Mouse (Mus musculus): Measurements from ENCODE around the gene Slc2a4. TPM values are rescaled to one million over a fixed set of nuclear protein-coding genes. Genes with fewer than 3 reads are reported as not detected.
A peak's percentile ranks its signal among the peaks of the same experiment; 100 is the strongest.
"Not testable (repeated sequence)": the region's sequence is repeated elsewhere in the genome, so short reads cannot be mapped to it uniquely, and the experiment has no call there.

The Slc2a4 gene
- total RNA-seq, 2 experiments from 2014 or later = 325 to 365 TPM

DNA sequence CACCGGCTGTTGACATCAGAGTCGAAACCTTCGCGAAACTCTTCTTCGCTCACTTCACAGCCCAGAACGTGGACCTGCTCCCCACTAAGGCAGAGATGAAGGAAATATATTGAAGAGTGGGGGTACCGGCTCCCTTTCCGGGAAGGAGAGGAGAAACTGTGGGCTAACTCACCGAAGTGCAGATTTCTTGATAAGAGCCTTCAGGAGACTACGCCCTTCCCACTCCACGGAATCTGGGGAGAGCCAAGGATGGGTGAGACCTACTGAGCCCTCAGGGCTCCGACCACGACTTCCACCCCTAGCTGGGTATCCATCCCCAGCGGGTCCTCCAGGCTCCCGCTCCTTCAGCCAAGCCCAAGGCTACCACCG lies 31.8 kb upstream of the Slc2a4 start:
- no peak for DNase-seq (ENCODE audit: low spot score)
- intact Hi-C loops (cut with DNase I) = loop anchor here (2.0 kb wide), 2 partner anchors 17 to 57 kb away; no protein-coding TSS in a partner anchor

DNA sequence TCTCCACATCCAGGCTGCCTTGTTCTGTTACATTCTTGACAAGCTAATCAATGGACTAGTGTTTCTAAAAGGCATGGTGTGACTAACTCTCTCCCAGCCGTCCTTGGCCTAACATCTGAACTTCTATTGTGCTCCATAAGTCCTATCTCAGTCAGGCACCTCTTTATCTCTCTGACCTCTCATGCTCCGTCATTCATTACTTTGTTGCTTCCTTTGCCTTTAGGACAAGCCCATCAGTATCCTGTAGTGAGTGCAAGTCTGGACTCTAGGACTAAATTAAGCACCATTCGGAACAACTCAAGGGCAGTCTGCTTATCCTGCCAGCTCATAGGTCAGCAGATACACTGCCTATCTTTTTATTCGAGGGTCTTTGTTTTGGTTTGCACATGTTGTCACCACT lies 28.3 kb upstream of the Slc2a4 start:
- intact Hi-C loops (cut with DNase I) = no loop called here
- DNase-seq (ENCODE audit: low spot score) = no peak

DNA sequence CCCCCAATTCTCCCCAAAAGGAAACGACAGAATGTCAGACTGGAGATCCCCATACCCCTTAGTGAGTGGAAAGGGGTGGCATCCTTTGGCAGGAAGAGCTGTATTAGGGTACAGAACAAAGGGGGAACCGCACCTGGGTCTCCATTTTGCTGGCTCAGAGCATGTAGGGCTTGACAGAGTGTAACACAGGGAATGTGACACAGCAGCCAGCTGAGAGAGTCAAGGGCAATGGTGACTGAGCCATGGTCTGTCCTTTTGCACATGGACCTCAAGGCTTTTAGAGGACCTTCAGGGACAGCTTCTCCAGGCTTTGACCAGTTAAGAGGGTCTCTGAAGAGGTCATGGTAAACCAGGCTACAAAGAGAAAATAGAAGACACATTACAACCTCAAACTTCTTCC lies 26.9 kb upstream of the Slc2a4 start:
- intact Hi-C loops (cut with DNase I) = no loop called here

DNA sequence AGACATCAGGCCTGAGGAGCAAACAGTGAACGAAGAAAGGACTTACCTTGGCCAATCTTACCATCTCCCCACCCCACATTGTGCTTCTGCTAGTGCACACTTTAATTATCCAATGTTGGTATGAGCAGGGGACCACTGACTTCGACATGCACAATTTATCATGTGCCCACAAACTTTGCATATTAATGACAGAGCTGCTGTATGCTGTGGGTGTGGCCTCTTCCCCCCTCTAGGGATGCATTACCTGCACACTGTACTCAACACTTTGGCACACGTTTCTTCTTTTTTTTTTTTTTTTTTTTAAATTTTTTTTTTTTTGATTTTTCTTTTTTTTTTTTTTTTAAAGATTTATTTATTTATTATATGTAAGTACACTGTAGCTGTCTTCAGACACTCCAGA lies 22.8 kb upstream of the Slc2a4 start:
- no peak for DNase-seq (ENCODE audit: low spot score)
- intact Hi-C loops (cut with DNase I) = no loop called here

More for the DNA sequence above, 26.9 kb upstream of the Slc2a4 start:
- DNase-seq (ENCODE audit: low spot score) = no peak

DNA sequence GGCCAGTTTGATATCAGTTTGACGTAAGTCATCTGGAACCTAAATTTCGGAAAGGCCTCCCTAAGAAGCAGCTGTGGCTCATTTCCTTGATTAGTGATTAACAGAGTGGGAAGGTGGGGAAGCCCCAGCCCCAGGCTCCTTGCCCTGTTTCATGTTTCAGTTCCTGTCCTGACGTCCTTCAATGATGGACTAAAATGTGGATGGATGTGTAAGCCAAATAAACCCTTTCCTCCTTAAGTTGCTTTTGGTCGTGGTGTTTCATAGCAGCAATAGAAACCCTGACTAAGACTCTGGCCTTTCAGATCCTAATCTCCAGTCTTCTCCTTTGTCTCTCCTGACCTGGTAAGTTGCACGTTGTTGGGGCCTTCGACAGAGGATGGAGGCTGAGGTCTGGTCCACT lies 22.2 kb upstream of the Slc2a4 start:
- intact Hi-C loops (cut with DNase I) = no loop called here
- DNase-seq (ENCODE audit: low spot score) = no peak

DNA sequence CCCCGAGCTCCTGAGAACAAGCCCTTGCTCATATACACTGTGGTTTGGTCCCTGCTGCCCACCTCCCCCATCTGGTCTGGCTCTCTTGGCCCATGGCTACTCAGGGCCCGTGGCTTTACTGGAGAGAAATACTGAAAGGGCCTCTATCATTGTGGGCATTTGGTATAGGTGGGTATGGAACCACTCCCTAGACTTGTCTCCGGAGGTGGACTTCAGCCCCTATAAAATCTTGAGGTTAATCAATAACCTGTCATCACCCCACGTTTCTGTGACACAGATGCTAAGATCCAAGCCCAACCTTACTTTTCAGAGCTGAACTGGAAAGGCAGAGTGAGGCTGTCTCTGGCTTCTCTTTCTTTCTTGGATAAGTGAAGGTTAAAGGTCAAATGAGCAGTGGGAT lies 20.8 kb upstream of the Slc2a4 start:
- intact Hi-C loops (cut with DNase I) = loop anchor here (5.0 kb wide), 1 partner anchor 41 kb away; no protein-coding TSS in a partner anchor
- no peak for DNase-seq (ENCODE audit: low spot score)

DNA sequence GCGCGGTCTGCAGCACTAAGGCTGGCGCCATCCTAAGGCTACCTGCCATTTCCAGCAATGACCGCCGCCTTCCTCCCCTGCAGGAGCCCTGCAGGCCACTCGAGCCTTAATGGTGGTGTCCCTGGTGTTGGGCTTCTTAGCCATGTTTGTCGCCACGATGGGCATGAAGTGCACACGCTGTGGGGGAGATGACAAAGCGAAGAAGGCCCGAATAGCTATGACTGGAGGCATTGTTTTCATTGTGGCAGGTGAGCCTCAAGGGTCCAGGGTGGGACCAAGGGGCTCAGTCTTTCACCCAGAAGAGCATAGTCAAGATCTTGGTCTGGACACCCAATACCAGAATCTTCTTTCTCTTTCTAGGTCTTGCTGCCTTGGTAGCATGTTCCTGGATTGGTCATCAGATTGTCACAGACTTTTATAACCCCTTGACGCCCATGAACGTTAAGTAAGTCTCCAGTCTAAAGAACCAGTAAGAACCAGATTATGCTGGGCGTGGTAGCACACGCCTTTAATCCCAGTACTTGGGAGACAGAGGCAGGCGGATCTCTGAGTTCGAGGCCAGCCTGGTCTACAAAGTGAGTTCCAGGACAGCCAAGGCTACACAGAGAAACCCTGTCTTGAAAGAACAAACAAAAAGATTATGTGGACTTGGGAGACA lies 19.0 kb upstream of the Slc2a4 start:
- intact Hi-C loops (cut with DNase I) = loop anchor here (5.0 kb wide), 1 partner anchor 40 kb away; no protein-coding TSS in a partner anchor
- DNase-seq (ENCODE audit: low spot score) = no peak

DNA sequence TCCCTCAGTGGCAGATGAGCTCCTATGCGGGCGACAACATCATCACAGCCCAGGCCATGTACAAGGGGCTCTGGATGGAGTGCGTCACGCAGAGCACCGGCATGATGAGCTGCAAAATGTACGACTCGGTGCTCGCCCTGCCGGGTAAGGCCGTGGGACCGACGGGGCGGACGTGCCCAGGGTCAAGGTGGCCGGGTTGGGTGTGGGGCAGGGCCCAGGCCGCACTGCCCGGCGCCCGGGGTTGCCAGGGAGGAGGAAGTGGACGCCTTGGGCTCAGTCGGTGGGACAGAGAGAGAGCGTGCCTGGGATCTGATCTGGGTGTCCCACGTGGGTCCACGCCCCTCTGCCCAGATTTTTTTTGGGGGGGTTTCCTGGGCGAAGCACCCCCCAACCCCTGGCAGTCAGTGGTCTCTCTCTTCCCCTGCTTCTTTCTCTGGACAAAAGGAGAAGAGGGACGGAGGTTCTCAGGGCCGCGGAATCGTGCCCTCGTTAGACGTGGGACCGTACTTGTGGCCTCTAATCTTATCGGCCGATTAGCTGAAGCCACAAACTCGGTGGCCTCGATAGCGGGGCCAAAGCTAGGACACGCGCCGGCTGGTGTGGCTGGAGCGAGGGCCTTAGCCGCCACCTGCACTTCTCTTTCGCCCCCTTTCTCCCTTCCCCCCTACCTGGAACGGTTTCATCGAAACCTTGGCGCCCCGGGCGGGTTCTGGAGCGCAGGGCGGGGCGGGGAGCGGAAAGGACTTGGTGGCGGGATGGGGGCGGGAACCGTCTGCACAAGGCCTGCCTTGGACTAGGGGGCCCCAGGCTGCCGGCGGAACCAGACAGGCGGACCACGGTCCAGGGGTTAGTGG lies 18.2 kb upstream of the Slc2a4 start:
- no peak for DNase-seq (ENCODE audit: low spot score)
- intact Hi-C loops (cut with DNase I) = loop anchor here (5.0 kb wide), 1 partner anchor 39 kb away; no protein-coding TSS in a partner anchor

DNA sequence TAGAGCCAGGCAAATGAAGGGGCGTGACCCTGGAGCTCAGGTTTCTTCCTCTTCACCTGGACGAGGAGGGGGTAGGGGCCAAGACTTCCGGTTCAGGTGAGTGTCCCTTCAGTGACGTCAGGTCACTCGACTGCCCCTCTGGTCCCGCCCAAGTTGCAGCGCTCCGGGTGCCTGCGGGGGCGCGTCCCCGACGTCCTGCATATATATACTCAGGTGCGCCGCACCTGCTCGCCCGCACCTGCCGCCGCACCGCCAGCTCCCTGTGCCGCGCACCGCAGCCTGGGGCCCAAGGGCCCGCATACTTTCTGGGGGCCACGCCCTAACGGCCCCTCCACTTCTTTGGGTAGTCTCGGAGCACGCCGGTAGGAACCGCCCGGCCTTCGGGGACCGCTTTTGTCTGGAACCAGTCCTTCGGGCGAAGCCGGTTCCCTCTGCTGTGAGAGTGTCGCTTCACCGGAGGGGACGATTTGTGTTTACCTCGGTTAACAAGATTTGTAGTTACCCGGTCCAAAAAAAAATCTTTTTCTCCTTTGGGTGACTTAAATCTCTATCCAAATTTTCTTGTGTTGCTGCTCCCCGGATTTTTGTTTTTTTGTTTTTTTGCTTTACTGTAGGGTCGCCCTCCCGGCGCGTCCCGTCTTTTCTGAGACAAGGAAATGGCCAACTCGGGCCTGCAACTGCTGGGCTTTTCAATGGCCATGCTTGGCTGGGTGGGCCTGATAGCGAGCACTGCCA lies 17.4 kb upstream of the Slc2a4 start:
- DNase-seq (ENCODE audit: low spot score) = no peak
- intact Hi-C loops (cut with DNase I) = loop anchor here (5.0 kb wide), 1 partner anchor 38 kb away; no protein-coding TSS in a partner anchor

DNA sequence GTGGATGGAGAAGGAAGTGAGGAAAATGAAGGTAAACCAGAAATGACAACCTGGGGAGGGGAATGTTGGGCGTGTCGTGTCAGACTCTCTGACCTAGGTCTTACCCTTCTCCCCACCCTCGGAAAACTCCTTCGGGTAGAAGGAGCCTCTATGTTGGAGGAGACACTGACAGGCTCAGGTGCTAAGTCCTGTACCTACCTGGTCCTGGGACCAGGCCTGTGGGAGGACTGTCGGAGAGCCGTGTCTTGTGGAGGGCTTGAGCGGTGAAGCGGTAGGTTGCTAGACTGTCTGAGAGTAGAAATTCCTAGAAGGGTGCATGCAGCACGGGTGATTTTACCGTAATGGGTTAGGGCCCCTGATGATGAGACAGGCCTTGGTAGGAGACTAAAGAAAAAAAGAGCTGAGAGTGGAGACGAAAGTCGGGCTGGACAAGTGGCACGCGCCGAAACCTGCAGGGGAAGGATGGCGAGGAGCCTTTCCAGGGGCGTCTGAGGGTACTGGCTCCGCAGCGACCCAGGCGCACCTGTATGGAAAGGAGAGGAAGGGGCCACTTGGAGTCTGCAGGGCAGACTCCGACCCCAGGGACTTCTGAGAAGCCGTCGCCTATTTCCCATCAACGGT lies 16.8 kb upstream of the Slc2a4 start, which contains the start of gene Cldn7:
TSS of gene Cldn7 (plus strand) at position 130 of the 621 bp plus-strand sequence.
- intact Hi-C loops (cut with DNase I) = loop anchor here (5.0 kb wide), 1 partner anchor 37 kb away; no protein-coding TSS in a partner anchor

DNA sequence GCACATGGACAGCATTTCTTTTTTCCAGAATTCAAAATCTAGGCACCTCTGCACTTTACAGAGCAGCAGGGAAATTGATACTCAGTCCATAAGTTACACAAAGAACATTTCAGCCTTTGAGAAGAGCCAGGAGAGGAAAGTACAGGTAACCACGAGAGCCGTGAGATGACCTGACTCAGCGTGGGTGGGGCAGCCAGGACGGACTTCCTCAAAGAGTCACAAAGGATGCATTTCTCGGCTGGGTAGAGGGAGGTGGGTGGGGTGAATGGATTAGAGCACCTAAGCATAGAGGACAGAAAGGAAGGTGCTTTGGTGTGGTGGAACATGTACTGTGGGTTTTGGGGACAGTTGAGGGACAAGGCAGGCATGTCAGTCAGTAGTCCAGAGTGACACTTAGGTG lies 13.9 kb upstream of the Slc2a4 start:
- intact Hi-C loops (cut with DNase I) = no loop called here
- DNase-seq (ENCODE audit: low spot score) = no peak

More for the DNA sequence above, 16.8 kb upstream of the Slc2a4 start, which contains the start of gene Cldn7:
- DNase-seq (ENCODE audit: low spot score) = no peak

DNA sequence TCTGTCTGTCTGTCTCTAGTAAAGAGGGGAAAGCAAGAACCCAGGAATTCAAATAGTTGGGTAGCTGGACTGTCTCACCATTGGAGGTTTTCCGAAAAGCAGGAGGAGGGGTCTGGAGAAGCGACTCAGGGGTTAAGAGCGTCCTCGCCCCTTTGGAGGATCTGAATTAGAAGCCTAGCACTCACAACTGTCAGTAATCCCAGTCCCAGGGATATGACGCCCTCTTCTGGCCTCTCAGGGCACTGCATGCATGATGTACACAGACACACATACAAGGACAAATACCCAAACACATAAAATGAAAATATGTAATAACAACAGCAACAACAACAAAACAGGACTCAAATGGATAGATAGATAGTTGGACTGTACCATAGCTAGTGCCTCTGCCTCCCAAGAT lies 12.6 kb upstream of the Slc2a4 start:
- DNase-seq (ENCODE audit: low spot score) = no peak
- intact Hi-C loops (cut with DNase I) = no loop called here

DNA sequence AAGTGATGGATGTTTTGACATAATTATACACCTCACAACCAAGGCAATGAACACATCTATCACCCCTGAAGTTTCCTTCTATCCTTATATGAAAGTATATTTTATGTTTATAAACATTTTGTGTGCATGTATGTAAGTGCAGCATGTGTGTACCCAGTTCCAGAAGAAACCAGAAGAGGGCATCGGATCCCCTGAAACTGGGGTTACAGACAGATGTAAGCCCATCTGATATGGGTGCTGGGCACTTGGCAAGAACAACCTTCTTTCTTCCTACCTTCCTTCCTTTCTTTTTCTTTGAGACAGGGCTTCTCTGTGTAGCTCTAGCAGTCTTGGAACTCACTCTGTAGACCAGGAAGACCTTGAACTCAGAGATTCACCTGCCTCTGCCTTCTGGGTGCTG lies 8.2 kb upstream of the Slc2a4 start:
- intact Hi-C loops (cut with DNase I) = no loop called here
- no peak for DNase-seq (ENCODE audit: low spot score)

DNA sequence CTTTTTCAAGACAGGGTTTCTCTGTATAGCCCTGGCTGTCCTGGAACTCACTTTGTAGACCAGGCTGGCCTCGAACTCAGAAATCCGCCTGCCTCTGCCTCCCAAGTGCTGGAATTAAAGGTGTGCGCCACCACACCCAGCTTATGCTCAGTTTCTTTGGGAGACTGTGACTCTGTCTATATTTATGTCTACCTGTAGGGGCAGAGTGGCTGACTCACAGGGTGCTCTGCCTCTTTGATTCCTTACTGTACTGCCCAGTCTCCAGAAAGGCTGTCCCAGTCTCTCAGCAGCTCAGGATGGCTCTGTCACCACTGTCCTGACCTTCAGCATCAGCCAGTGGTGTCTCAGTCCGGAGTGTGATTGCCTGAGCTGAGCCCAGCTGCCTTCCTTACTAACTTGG lies 7.6 kb upstream of the Slc2a4 start:
- intact Hi-C loops (cut with DNase I); DNase-seq (ENCODE audit: low spot score): not testable (repeated sequence)

DNA sequence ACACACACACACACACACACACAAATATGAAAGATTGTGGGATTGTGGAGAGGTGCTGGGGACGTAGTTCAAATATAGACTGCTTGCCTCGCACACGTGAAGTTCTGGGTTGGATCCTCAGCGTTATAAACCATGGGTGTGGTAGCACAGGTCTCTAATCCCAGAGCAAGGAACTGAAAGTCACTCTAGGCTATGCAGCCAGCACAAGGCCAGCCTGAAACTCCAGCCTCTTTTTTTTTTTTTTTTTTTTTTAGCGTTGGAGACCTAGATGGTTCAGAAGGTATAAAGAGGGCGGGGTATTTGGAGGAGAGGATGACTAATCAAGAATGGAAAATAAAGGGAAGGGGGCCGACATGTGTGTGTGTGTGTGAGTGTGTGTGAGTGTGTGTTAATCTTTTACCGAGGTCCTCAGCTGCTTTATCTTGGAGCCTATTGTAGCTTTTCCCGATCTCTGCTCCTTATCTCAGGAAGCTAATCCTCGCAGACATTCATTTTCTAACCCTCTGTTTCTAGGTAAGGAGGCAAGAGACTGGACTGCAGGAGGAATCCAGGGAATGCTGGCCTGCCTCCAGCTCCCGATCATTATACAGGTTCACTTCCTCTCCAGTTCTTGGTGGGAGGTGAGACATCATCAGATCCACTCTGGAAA lies 5.4 kb upstream of the Slc2a4 start:
- no peak for DNase-seq (ENCODE audit: low spot score)
- intact Hi-C loops (cut with DNase I) = no loop called here

DNA sequence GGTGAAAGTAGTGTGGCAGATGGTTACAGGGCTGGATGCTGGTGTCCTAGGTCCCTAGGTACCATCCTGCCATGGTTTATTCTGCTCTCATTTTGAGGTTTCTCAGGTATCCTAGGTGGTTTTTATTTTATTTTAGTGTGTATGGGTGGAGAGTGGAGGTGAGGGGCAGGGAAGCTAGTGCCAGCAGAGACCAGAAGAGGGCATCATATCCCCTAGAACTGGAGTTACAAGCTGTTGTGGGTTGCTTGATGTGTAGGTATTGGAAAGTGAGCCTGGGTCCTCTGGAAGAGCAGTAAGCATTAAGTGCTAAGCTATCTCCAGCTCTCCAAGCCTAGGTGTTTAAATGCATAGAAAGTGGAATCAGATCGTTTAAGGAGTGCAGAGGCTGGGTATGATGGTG lies 4.3 kb upstream of the Slc2a4 start:
- intact Hi-C loops (cut with DNase I) = no loop called here
- DNase-seq (ENCODE audit: low spot score) = no peak

DNA sequence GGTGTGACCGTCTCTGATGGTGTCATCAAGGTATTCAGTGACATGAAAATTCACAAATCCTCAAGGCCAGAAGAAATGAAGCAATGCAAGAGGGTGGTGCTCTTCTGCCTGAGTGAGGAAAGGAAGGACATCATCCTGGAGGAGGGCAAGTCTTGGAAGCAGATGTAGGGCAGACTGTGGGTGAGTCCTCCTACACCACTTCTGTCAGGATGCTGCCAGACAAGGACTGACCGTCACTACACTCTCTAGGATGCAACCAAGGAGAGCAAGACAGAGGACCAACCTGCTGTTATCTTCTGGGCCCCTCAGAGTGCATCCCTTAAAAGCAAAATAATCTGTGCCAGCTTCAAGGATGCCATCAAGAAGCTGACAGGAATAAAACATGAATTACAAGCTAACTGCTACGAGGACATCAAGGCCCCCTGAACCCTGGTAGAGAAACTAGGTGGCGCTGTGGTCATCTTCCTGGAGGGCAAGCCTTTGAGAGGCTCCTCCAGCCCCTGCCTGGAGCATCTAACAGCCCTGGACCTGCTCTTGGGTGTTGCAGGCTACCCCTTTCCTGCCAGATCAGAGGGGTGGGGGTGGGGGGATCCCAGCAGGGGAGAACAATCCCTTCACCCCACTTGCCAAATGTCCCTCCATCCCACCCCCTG lies 2.9 kb upstream of the Slc2a4 start:
- no peak for DNase-seq (ENCODE audit: low spot score)
- intact Hi-C loops (cut with DNase I) = loop anchor here (2.0 kb wide), 1 partner anchor 72 kb away; the partner anchor contains the start of gene Tmem95

DNA sequence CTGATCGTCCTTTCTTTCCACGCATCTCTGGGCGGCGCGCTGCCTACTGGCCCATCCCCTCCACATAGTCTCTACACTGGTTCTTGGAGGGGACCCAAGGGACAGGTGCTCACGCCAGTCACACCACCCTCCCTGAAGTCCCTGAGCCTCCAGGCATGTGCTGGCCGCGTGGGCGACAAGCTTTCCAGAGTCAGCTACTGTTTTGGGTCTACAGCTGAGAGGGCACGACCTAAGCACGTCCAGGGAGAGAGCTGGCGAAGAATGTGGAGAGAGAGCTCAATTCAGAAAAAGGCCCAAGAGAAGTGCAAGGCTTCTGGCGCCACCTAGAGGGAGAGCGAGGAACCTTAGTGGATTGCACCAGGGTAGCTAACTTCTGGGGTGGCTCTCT lies 769 bp upstream of the Slc2a4 start:
- intact Hi-C loops (cut with DNase I) = loop anchor here (1.0 kb wide), 1 partner anchor 14 kb away; no protein-coding TSS in a partner anchor
- peak; percentile 72 for DNase-seq (ENCODE audit: low spot score)

All from heart, postnatal 25 days (tissue).